Mouse (Mus musculus) neutrophil, adult 5-6 weeks (primary cell): ENCODE measurements around the gene Cntnap5a. TPM values are rescaled to one million over a fixed set of nuclear protein-coding genes. Genes with fewer than 3 reads are reported as not detected.

Source experiments
- ATAC-seq: fragments of 151-379, 151-347 bp; 2 replicates; pipeline ENCODE4 v1.8.0; 2017; ENCODE audit warnings: mild to moderate bottlenecking, moderate TSS enrichment; ENCODE audit not compliant: insufficient number of reproducible peaks, poor library complexity, low FRiP score, severe bottlenecking; ENCODE audit errors: extremely low read depth
- total RNA-seq: library from RNA; stranded (forward); fragments of 200-1000 nt; gene quantifications from 2 replicates; pipeline ENCODE4 v1.2.3, GENCODE M21; 2017

Gene Cntnap5a
- total RNA-seq, 1 experiment from 2014 or later: 0.12 TPM

DNA sequence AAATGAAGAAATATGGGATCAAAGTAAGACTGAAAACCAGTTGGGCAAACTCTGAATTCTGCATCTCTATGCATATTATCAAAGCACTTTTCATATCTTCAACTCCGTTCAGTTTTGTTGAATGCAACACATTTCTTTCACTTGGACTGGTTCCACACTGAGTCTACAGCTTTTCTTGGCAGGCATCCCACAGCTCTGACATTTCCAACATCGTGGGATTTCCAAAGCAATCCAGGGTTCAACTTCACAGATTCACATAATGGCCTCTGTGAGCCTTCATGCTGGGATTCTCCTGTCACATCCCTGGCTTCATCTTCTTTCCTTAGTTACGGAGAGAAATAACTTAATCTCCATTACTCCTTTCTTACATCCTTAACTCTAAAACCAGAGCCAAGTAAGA is 622.0 kb downstream of the Cntnap5a start:
- ATAC-seq: no peak

DNA sequence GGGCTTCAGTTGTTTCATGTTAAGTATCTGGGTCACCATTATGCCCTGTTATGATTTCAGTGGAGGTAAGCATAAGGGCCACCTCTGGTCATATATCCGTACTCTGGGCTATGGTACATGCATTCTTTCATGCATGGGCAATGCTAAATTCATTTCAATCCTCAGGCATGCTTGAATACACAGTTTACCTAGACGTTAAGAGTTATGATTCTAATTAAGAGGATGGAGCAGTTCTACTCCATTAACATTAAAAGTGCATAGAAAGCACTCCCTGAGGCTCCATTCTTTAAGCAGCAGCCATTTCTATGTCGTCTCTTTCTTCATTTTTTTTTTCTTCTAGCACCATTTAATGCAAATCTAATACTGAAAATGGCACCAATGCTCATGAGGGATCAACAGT is 627.0 kb downstream of the Cntnap5a start:
- no peak for ATAC-seq

DNA sequence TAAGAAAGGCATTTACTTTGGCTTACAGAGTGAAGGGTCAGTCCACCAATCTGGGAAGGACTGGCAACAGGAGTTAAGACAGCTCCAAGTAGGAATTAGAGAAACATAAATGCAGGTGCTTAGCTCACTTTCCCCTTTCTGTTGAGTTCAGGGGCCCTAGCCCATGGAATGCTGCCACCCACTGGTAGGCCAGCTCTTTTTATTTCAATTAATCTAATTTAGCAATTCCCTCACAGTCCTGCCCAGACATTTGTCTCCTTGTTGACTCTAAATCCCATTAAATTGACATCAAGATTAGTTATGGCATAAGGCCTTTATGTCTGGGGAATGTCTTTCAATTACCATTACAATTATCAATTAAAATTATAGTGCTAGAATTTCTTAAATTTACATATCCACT is 628.7 kb downstream of the Cntnap5a start:
- no peak for ATAC-seq

DNA sequence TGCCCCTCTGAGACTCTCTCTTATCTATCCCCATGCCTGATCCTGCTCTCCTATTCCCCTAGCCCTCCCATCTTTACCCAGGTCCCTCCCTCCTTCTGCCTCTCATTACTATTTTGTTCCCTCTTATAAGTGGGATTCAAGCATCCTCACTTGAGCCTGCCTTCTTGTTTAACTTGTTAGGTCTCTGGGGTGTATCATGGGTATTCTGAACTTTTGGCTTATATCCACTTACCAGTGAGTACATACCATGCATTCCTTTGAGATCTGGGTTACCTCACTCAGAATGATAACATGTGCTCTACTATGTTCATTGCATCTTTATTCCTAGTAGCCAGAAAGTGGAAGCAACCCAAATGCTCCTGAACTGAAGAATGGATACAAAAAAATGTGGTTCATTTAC is 639.9 kb downstream of the Cntnap5a start:
- no peak for ATAC-seq

DNA sequence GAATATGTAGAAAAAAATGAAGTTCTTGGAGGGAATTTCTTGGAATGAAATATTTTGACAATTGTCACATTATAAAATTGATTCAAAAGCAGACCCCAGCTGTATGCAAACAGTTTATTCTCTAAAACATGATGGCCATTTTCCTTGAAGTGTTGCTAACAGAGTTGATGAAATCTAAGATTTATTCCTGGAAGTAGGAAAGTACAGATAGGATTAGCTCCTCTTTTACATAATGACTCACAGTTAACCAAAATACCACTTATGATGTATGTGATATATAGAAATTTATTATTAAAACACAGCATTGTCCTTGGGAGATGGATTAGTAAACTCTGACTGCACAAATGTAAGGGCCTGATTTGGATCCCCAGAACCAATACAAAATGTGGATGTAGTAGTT is 669.1 kb downstream of the Cntnap5a start:
- ATAC-seq: no peak

DNA sequence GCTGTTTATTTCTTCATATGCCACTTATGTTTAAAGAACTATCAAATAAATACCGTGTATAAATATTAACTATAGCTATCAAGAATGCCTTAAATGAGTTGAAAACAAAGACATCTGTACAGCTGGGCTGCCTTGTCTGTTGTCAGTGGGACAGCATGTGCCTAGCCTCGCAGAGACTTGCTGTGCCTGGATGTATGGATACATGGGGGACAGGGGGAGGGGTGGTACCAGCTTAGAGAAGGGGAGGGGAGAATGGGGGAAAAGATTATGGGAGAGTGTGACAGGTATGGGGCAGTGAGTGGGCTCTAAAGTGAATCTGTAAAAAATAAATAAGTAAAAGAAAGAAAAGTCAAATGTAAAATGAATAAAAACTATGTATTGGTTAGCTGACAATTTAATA is 681.0 kb downstream of the Cntnap5a start:
- no peak for ATAC-seq

DNA sequence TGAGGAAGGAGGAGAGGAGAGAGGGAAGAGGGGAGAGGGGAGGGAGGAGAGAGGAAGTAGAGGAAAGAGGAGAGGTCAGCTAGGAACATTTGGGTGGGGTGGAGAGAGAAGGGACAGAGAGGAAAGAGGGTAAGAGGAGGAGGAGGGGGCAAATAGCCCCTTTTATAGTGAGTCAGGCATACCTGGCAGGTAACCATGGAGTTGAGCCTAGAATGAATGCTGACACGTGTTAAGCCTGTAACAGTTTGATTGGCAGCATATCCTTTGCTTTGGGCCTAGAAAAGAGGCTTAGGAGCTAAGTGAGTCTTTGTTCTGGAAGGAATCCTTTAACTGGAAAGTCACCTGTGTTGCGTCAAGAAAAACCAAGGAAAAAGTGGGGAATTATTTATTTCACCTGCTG is 681.6 kb downstream of the Cntnap5a start:
- no peak for ATAC-seq

DNA sequence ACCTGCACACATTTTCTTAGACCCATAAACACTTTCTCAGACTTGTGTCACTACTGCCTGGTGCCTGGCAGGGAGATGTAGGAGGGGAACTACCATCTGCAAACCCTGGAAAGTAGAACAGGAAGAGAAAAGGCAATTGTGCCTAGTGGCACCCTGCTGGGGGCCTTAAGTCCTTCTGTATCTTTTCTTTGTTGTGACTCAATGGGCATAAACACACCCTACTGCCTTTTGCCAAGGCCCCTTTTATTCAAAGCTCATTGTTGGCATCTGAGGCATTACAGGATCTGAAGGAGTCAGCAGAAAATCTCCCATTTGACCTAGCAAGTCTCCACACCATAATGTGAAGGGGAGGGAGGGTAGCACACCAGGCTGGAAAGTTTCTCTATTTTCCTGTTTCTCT is 682.2 kb downstream of the Cntnap5a start:
- ATAC-seq: no peak

DNA sequence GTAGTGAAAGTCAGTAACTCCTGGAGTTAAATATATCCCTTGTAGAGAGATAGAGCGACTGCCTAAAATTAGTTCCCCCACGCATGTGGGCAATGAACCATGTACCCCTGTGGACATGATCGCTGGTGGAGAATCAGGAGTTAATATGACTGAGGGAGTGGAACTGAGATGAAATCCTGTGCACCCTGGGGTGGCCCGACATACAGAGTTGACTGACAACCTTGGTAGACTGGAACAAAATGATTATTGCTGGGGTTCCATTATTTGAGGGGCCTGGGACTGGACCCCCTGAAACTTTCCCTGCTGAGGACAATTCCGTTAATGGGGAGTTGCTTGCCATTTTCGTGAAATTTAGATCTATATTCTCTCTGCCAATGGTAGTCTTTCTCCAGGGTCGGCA is 683.0 kb downstream of the Cntnap5a start:
- no peak for ATAC-seq

DNA sequence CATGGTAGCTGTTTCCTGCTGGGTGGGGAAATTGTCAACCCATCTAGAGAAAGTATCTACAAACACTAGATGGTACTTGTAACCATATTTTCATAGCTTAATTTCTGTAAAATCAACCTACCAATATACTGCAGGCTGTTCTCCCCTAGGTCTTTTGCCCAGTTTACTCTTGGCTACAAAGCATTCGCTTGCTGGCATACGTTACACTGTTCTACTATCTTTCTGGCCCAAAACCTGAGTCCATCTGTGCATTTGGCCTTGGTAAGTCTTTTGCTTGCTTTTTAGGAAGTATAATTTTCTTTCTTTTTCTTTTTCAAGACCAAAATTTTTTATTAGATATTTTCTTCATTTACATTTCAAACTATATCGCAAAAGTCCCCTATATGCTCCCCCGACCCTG is 686.3 kb downstream of the Cntnap5a start:
- ATAC-seq: no peak

DNA sequence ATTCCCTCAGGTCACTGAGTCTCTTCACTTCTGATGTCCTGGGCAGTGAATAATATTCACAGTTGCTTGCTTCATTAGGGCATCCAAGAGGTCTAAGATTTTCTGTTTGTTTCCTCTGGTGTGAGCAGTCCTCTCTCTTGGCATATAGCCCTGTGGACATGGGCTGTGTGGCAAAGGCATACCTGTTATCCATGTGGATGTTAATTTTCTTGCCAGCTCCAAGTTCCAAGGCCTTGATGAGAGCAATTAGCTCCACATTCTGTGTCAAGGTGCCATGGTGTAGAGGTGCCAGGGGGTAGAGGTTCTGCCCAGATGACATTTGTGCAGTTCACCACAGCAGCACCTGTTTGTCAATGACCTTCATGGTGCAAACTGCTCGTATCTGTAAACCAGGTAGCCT is 689.0 kb downstream of the Cntnap5a start:
- no peak for ATAC-seq

DNA sequence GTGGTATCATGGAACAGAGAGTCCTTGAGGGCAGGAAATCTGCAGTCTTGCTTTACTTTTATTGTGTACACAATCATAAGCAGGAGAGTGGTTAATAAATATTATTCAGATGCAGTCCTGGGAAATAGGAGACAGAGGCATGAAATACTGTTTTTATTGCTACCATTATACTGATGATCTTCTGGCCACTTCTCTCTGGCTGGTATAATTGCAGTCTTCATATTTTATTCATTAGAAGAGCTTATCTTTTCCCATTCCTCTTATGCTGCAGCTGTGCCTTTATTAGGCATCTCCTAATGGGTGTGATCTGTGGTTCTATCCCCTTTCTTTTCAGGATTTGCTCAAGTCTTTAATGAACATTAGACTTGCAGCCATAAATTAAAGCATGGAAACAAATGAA is 707.8 kb downstream of the Cntnap5a start:
- no peak for ATAC-seq

DNA sequence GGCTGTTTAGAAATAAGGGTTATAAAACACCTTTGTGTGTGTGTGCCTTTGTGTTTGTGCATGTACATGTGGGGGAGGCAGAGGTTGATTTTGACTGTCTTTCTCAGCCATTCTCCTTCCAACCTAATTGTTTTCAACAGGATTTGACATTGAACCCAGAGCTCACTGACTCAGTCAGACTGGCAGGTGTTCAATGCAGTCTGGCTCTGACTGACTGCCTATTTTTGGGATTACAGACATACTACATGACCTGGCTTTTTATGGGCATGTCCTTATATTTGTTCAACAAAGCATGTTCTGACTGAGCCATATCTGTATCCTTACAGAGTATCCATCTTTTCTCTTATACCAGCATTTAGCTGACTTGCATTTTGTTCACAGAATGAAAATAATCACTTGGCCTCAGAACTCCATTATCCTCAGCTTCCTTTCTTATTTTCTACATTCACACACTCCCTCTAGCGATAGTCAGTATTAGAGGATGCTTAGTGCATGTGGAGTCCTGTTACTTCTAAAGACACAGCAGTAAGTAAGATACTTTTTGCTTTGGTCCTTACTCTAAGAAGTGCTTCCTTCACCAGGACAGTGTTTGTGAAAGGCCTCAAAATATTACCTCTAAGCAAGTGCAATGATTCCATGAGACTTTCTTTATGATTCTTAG is 717.6 kb downstream of the Cntnap5a start:
- no peak for ATAC-seq

DNA sequence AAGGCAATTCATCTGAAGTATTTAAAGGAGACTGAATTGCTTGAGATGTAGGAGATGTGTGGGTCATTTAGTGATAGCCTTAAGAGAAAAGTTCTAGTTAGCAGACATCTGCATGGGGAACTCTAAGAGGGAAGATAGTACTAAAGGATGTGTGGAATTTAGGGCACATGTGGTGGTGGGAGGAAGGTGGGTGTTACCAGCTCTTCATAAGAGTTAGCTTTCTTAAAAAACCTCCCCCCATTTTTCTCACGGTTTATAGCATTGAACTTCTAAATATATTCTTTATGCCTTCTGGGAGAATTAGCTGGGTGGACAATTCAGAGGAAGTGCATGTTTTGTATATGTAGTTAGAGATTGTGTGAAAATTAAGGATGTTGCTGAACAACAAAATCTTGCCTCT is 725.3 kb downstream of the Cntnap5a start:
- ATAC-seq: no peak

DNA sequence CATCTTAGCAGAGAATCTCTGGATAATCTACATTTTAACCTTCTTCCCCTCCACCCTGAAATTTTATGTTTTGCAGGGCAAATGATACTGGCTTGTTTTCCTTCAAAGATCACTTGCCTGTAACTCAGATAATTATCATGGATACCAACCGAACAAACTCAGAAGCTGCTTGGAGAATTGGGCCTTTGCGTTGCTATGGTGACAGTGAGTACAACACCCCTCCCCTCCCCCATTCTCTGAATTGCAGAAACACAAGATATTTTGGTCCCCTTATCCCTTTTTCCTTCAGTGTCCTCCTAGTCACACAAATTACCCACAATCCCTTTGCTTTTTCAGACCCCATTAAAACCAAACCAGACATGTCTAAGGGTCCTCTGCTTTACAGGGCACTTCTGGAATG is 743.8 kb downstream of the Cntnap5a start:
- no peak for ATAC-seq

DNA sequence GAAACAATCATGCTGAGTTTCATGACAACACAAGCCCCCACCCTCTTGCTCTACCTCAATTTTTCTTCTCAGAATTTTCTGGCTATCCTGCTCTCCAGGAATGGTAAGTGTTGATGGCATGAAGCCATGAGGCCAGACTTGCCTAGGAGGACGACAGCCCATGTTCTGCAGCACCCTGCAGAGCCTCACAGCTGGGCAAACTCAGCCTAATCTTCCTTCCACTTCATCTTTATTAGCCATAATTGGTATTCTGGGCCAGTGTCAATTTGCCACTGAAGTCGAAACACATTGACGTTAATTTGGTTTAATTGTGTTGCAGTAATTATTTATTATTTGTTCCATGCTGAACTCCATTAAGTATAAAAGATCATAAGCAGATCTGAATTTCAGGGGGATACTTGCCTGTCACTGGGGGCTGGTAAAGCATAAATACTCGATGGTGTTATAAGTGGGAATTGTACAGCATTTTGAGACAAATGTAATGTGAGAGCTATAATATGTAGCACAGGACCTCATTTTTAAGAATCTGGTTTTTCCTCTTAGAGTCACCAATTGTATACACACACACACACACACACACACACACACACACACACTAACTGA is 770.7 kb downstream of the Cntnap5a start:
- no peak for ATAC-seq

DNA sequence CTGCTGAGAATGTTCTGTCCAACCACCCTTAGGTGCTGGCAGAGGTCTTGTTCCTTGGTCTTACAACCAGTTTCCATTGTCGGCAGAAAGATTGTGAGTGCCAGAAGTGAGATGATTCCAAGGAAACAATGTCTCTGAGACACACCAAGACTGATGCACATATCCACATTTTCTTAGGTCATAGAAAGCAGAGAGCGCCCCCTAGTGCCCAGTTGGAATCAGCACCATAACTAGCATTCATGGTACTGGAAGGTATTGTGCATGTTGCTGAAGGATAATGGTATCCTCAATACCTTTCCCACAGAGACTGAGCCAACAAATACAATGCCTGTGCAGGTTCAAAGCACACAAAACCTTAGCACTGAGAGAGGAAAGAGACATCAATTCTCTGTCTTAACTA is 793.1 kb downstream of the Cntnap5a start:
- no peak for ATAC-seq

DNA sequence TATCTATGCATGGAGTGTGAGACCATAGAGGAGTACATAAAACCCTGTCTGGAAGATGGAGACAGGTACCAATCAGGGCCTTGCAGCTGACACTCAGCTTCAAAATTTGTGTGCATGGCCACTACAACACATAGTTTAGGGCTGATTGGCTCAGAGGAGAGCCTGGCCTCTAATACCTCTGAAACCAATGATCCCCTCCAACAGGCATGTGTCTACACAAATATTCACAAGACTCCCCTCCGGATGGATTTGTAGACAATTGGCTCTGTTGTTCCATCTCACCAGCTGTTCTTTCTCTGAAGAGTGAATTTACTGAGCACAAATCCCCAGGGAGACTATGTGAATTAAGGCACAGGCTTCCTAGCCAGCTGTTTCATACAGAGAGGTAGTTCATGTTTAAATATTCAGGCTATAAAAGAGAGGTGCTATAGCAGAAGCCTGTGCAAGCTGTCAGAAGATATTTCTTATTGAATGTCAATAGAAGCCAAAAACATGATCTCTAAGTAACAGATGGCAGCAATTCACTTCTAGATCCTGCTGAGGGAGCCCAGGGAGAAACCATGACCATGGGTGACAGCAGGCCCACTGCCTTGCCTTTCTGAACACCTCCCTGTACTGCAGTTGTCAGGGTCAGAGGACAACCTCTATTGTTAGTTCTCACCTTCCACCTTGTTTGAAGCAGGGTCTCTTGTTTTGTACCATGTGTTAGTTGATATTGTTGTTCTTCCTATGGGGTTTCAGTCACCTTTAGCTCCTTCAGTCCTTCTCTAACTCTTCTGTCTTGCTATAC is 804.4 kb downstream of the Cntnap5a start:
- no peak for ATAC-seq

DNA sequence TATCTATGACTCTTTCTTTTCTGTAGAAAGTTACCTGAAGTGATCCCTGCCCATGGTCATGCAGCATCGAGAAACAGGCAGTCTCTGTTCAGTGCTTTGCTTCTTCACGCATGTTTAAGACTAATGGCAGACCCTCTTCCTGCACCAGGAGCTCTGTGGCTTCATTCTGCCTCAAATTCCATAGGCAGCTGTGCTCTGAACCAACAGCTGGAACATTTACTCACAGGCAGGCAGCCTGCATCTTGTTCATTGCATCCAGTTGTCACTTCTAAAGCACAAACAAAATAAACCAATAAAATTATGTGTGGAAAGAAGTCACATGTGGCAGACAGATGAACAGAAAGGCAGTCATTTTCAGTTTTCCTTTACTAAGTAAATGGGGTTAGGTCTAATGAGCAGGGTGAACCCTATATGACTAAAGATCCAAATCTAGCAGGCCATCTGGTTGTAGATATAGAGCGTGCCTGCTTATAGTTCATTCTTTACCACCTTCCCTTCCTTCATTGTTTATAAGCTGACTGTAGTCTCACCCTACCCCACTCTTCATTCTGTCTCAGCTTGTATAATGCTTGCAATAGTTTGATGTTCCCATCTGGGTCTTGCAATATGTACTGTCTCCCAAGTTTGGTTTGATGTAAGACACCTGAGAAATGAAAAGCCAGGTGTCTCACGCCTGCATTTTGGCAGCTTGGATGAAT is 893.6 kb downstream of the Cntnap5a start:
- no peak for ATAC-seq

DNA sequence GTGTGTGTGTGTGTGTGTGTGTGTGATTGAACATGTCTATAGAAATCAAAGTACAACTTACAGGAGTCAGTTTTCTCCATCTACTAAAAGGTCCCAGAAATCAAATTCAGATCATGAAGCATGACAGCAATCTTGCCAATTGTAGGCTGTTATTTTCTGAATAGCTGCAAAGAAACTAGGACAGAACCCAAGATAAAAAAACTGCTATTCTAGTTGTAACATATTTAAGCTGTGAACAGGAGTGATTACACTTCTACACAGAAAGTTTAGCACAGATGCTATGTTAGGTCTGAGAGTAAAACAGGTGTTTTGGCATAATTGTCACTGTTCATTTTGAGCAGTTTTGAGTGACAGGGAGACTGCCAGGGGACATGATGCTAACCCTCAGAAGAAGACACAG is 931.7 kb downstream of the Cntnap5a start:
- ATAC-seq: no peak
